Mouse (Mus musculus): Measurements from ENCODE around the gene Lmo3. TPM values are rescaled to one million over a fixed set of nuclear protein-coding genes. Genes with fewer than 3 reads are reported as not detected.
A peak's percentile ranks its signal among the peaks of the same experiment; 100 is the strongest.

Lmo3 gene
- polyA plus RNA-seq, 1 experiment from 2014 or later: 0.93 TPM

DNA sequence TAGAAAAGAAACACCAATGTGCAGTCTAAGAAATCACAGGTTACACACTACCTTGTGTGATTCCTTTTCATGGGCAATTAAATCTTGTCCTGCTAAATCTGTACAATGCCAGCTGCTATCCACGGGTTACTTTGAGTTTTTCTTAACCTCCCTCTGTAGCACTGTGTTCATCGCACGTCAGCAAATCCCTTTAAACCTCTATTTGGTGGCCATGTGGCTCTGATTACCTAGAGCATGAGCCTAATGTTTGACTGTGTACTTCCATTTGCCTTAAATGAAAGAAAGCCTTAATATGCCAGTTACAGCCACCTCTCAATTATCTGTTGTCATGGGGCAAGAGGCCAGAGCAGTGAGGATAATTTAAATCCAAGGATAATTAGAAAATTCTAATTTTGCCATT lies 98.9 kb downstream of the Lmo3 start:
- no peaks in the 10 kb centered on the region for H3K27me3 ChIP-seq (ENCODE audit: insufficient read depth, low read length)
- no peak overlapping the region for H3K9ac ChIP-seq (ENCODE audit: low read depth, low read length)
- H3K9me3 ChIP-seq (replicated peaks; ENCODE audit: low read length): no peaks in the 10 kb centered on the region
- no peaks in the 10 kb centered on the region for H3K4me1 ChIP-seq (replicated peaks; ENCODE audit: insufficient read depth, low read length)
- no peak for TF ChIP-seq CTCF (IDR thresholded peaks at IDR 0.05; ENCODE audit: low read depth)
- H3K4me3 ChIP-seq (replicated peaks; ENCODE audit: low read depth, low read length): no peak overlapping the region
- H3K27ac ChIP-seq: no peak overlapping the region
- WGBS: 56% methylated on average over 3 of the region's 3 CpGs
- ATAC-seq (replicated peaks; ENCODE audit: low FRiP score, low read depth) (no peak), DNase-seq (ENCODE audit: low spot score) (no peak)
- H3K4me2 ChIP-seq (ENCODE audit: low read length): no peak overlapping the region
- H3K36me3 ChIP-seq (ENCODE audit: insufficient read depth, low read length): no peaks in the 10 kb centered on the region

DNA sequence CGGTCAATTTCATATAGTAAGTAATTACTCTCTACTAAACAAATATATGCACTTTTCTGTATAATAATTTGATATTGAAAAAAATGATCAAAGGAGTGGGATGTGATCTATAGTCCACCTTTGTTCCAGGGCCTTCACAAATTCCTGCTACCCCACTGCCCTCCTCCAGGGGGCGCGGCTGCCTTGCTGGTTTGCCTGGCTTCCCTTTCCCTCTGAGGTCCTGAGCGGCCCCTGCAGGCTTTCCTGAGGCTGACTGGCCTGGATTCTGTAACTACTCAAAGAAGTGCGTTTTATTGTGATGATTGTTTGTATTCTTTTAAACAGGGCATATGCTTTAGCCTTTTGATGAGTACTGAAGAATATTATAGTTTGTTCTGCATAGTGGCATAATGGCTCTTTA lies 104.2 kb downstream of the Lmo3 start:
- Histone ChIP-seq H3K36me3 (ENCODE audit: insufficient read depth, low read length) (no peaks in the 10 kb centered on the region), H3K27me3 (ENCODE audit: insufficient read depth, low read length) (no peaks in the 10 kb centered on the region), H3K9me3 (replicated peaks; ENCODE audit: low read length) (no peaks in the 10 kb centered on the region), H3K4me1 (replicated peaks; ENCODE audit: insufficient read depth, low read length) (no peaks in the 10 kb centered on the region), H3K4me3 (replicated peaks; ENCODE audit: low read depth, low read length) (no peak overlapping the region), H3K9ac (ENCODE audit: low read depth, low read length) (no peak overlapping the region), H3K27ac (no peak overlapping the region), H3K4me2 (ENCODE audit: low read length) (no peak overlapping the region)
- DNase-seq (ENCODE audit: low spot score): peak; percentile 85
- peak; percentile 68 for ATAC-seq (replicated peaks; ENCODE audit: low FRiP score, low read depth)
- 17% methylated on average over 5 of the region's 5 CpGs for WGBS
- TF ChIP-seq CTCF (IDR thresholded peaks at IDR 0.05; ENCODE audit: low read depth): peak; percentile 97

DNA sequence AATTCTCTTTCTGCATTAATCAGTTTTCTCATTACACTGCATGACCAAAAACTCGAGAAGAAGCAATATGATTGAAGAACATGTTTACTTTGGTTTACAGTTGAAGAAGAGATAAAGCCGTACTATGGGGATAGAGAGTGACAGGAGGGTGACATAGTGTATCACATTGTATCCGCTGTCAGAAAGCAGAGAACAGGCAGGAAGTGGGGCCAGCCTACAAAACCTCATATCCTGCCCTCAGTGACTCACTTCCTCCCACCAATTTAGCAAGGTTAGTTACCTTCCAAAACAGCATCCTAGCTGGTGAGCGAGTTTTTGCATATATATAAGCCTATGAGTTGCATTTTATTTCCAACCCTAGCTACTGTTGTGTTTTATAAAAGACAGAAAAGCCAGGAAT lies 112.6 kb downstream of the Lmo3 start:
- Histone ChIP-seq H3K4me2 (ENCODE audit: low read length) (no peak overlapping the region), H3K9me3 (replicated peaks; ENCODE audit: low read length) (no peaks in the 10 kb centered on the region), H3K4me3 (replicated peaks; ENCODE audit: low read depth, low read length) (no peak overlapping the region), H3K36me3 (ENCODE audit: insufficient read depth, low read length) (no peaks in the 10 kb centered on the region), H3K9ac (ENCODE audit: low read depth, low read length) (no peak overlapping the region), H3K27me3 (ENCODE audit: insufficient read depth, low read length) (no peaks in the 10 kb centered on the region), H3K27ac (no peak overlapping the region), H3K4me1 (replicated peaks; ENCODE audit: insufficient read depth, low read length) (no peaks in the 10 kb centered on the region)
- TF ChIP-seq CTCF (IDR thresholded peaks at IDR 0.05; ENCODE audit: low read depth): no peak
- ATAC-seq (replicated peaks; ENCODE audit: low FRiP score, low read depth): no peak
- WGBS: 65% methylated on average over 4 of the region's 4 CpGs
- no peak for DNase-seq (ENCODE audit: low spot score)

DNA sequence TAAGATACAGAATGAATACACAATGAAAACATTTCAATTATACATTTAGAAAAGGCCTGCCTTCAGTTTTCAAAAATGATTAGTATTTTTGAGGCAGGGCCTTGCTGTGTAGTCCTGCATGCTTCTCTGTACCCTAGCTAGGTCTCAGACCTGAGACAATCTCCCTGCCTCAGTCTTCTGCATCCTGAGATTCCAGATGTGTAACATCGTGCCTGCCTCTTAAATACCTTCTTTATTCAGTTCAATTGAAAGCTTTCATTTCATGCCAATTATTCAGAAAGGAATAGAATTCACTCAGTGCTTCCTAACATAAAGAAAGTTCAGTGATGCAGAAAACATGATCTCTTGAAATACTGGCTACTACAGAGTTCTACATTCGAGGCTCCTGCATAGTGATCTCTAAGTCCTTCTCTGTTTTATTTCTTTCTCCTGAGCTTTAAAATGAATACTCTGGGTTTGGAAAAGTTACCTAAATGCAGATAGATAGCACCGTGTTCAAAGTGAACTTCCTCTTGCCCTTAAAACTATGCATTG lies 137.2 kb downstream of the Lmo3 start:
- no peak overlapping the region for H3K9ac ChIP-seq (ENCODE audit: low read depth, low read length)
- ATAC-seq (replicated peaks; ENCODE audit: low FRiP score, low read depth) (no peak), DNase-seq (ENCODE audit: low spot score) (no peak)
- H3K4me1 ChIP-seq (replicated peaks; ENCODE audit: insufficient read depth, low read length): no peaks in the 10 kb centered on the region
- no peaks in the 10 kb centered on the region for H3K9me3 ChIP-seq (replicated peaks; ENCODE audit: low read length)
- H3K27me3 ChIP-seq (ENCODE audit: insufficient read depth, low read length): no peaks in the 10 kb centered on the region
- no peak overlapping the region for H3K27ac ChIP-seq
- H3K36me3 ChIP-seq (ENCODE audit: insufficient read depth, low read length): no peaks in the 10 kb centered on the region
- WGBS: 73% methylated on average over 3 of the region's 3 CpGs
- no peak for TF ChIP-seq CTCF (IDR thresholded peaks at IDR 0.05; ENCODE audit: low read depth)
- no peak overlapping the region for H3K4me2 ChIP-seq (ENCODE audit: low read length)
- no peak overlapping the region for H3K4me3 ChIP-seq (replicated peaks; ENCODE audit: low read depth, low read length)

DNA sequence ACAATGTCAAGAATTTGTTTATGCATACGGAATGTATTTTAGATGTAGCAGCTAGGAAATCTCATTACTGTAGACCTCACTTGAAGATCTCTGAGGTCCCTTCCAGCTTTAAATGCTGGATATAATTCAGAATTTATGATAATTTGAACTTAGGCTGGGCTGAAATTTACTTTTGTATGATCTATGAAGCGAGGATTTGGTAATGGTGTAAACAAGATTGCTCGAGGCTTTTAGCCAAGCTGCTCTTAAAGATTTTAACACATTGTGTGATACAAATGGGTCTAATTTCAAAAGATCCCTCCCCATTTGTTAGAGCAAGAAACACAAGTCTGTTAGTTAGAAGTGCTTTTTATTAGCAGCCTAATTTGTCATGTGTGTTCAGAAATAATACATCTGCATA lies 144.4 kb downstream of the Lmo3 start:
- no peak overlapping the region for H3K27ac ChIP-seq
- WGBS: 57% methylated on average over 3 of the region's 3 CpGs
- ATAC-seq (replicated peaks; ENCODE audit: low FRiP score, low read depth) (no peak), DNase-seq (ENCODE audit: low spot score) (no peak)
- H3K36me3 ChIP-seq (ENCODE audit: insufficient read depth, low read length): no peaks in the 10 kb centered on the region
- no peaks in the 10 kb centered on the region for H3K9me3 ChIP-seq (replicated peaks; ENCODE audit: low read length)
- H3K4me1 ChIP-seq (replicated peaks; ENCODE audit: insufficient read depth, low read length): no peaks in the 10 kb centered on the region
- TF ChIP-seq CTCF (IDR thresholded peaks at IDR 0.05; ENCODE audit: low read depth): no peak
- no peak overlapping the region for H3K4me3 ChIP-seq (replicated peaks; ENCODE audit: low read depth, low read length)
- H3K4me2 ChIP-seq (ENCODE audit: low read length): no peak overlapping the region
- H3K9ac ChIP-seq (ENCODE audit: low read depth, low read length): no peak overlapping the region
- H3K27me3 ChIP-seq (ENCODE audit: insufficient read depth, low read length): no peaks in the 10 kb centered on the region

DNA sequence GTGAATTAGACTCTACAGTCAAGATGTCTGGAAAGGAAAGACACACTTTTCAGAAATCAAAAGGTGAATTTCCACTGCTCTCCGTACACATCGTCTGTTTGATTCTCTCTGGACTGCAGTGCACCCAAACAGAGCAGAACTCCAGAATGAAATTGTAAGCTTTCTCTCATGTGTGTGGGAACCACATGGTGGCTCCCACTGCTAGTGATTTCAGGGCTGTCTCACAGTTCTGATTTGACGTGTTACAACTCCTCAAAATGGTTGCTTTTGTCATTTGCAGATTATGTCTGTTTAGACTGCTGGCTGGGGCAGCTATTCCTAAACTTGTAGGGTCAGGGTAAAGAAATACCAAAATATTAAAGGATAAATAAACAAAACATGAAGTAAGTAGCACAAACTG lies 145.0 kb downstream of the Lmo3 start:
- no peaks in the 10 kb centered on the region for H3K36me3 ChIP-seq (ENCODE audit: insufficient read depth, low read length)
- no peaks in the 10 kb centered on the region for H3K27me3 ChIP-seq (ENCODE audit: insufficient read depth, low read length)
- no peaks in the 10 kb centered on the region for H3K4me1 ChIP-seq (replicated peaks; ENCODE audit: insufficient read depth, low read length)
- 74% methylated on average over 3 of the region's 3 CpGs for WGBS
- H3K4me3 ChIP-seq (replicated peaks; ENCODE audit: low read depth, low read length): no peak overlapping the region
- DNase-seq (ENCODE audit: low spot score) (no peak), ATAC-seq (replicated peaks; ENCODE audit: low FRiP score, low read depth) (no peak)
- TF ChIP-seq CTCF (IDR thresholded peaks at IDR 0.05; ENCODE audit: low read depth): no peak
- no peak overlapping the region for H3K27ac ChIP-seq
- no peaks in the 10 kb centered on the region for H3K9me3 ChIP-seq (replicated peaks; ENCODE audit: low read length)
- H3K4me2 ChIP-seq (ENCODE audit: low read length): no peak overlapping the region
- no peak overlapping the region for H3K9ac ChIP-seq (ENCODE audit: low read depth, low read length)

DNA sequence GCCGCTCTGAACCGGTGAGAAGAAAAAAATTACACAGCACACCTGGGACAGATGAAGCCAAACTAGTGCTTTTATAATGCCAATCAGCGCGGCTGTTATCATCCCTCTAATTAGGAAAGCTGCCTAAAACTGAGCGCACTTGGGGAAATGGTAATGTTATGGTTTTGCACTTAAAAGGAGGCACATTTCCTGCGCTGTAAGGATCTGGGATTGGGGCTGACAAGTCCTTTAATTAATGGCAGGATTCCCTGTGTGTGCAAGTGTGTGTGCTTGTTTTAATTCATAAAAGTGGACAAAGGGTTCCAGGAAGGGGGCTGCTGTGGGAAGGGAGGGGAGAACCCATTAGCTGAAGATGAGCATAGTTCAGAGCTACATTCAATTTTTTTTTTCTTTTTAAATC lies 154.4 kb downstream of the Lmo3 start:
- H3K4me3 ChIP-seq (replicated peaks; ENCODE audit: low read depth, low read length): no peak overlapping the region
- no peak for TF ChIP-seq CTCF (IDR thresholded peaks at IDR 0.05; ENCODE audit: low read depth)
- H3K4me1 ChIP-seq (replicated peaks; ENCODE audit: insufficient read depth, low read length): no peaks in the 10 kb centered on the region; the same call in 1 of the 2 replicates
- H3K9me3 ChIP-seq (replicated peaks; ENCODE audit: low read length): no peaks in the 10 kb centered on the region
- no peaks in the 10 kb centered on the region for H3K36me3 ChIP-seq (ENCODE audit: insufficient read depth, low read length)
- H3K27me3 ChIP-seq (ENCODE audit: insufficient read depth, low read length): no peaks in the 10 kb centered on the region; the same call in 1 of the 2 replicates
- H3K4me2 ChIP-seq (ENCODE audit: low read length): no peak overlapping the region
- WGBS: 6% methylated on average over 6 of the region's 6 CpGs
- H3K27ac ChIP-seq: no peak overlapping the region
- ATAC-seq (replicated peaks; ENCODE audit: low FRiP score, low read depth) (no peak), DNase-seq (ENCODE audit: low spot score) (no peak)
- H3K9ac ChIP-seq (ENCODE audit: low read depth, low read length): no peak overlapping the region

All from kidney, postnatal 0 days (tissue).